Mouse (Mus musculus) ovary, postnatal 10 days (tissue): ENCODE data around the gene Olfr1124.
"Not testable (repeated sequence)": the region's sequence is repeated elsewhere in the genome, so short reads cannot be mapped to it uniquely, and the experiment has no call there.

Source experiments
- DNase-seq: peaks from one replicate; pipeline ENCODE4 v3.0.0; 2022; ENCODE audit warnings: low spot score

Gene Olfr1124

DNA sequence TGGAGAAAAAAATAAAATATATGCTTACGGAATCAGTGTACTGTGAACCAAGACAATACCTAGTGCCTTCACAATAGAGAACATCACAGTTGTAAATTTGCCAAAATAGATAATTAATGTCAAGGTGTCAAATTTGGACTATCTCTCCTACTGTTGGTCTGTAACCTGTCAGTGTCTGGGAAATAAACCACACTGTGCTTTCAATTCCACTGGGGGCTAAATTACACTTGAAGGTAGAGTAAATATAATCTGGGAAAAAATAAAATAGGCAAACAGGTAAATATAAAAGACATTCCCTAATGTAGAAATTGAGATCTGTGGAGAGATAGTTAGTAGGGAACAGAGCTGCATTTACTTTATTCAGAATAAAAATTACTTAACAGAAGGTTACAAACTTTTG, at the start of gene Olfr1124:
Gene Olfr1124, plus strand, starts transcription at position 301 of the 400 bp plus-strand sequence.
- no peak for DNase-seq

DNA sequence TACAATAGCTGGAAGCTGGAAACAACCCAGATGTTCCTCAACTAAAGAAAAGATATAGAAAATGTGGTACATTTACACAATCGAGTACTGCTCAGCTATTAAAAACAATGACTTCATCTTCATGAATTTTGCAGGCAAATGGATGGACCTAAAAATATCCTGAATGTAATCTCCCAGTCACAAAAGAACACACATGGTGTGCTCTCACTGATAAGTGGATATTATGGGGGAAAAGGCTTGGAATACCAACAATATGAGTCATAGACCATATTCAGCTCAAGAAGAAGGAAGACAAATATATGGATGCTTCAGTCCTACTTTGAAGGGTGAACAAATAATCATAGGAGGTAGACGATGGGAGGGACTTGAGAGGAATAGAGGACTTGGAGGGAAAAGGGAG, 46.1 kb upstream of the Olfr1124 start:
- DNase-seq, result no peak

- no peak for DNase-seq
Measured at GRCm38 (mm10) chr2:87385549-87385948, 44.5 kb upstream of the Olfr1124 start, which contains the start of gene Olfr1122. Olfr1122 (plus strand) TSS chr2:87385849.

DNA sequence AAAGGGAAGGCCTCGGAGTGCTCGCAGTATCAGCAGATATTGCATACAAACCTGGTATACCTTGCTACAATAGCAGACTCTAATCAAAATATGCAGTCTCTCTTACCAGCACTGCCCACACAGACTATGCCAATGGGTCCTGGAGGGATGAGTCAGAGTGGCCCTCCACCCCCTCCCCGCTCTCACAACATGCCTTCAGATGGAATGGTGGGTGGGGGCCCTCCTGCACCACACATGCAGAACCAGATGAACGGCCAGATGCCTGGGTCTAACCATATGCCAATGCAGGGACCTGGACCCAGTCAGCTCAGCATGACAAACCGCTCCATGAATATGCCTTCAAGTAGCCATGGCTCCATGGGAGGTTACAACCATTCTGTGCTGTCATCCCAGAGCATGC, 36.5 kb upstream of the Olfr1124 start:
- not testable (repeated sequence) for DNase-seq

GRCm38 (mm10) chr2:87394686-87395085, 35.4 kb upstream of the Olfr1124 start:
- DNase-seq, result not testable (repeated sequence)

- no peak for DNase-seq
Measured at GRCm38 (mm10) chr2:87416335-87416734, 13.7 kb upstream of the Olfr1124 start, which contains the start of gene Olfr1123. Olfr1123 (plus strand) TSS chr2:87416635.

GRCm38 (mm10) chr2:87437731-87438130, 7.7 kb downstream of the Olfr1124 start:
- DNase-seq, result no peak

DNA sequence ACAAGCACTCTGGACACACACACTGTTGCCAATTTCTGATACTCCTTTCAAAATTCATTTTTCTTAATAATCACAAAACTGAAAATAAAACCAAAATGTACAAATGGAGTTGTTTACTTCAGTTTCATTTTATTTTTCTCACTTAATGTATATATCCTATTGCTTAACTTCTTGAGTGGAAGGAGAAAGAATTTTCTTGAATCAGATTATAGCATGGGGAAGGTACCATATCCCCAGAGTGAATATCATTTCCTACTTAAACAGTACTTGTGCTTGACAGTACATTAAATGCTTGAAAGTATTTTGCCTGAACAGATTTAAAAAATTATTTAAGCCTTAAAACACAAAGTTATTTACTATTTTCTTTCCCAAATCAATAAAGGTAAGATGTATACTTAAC, 23.6 kb downstream of the Olfr1124 start, which contains the start of gene Olfr1126:
Gene Olfr1126, plus strand, starts transcription at position 301 of the 400 bp plus-strand sequence.
- DNase-seq, result no peak

- no peak for DNase-seq
Measured at GRCm38 (mm10) chr2:87461769-87462168, 31.7 kb downstream of the Olfr1124 start.

DNA sequence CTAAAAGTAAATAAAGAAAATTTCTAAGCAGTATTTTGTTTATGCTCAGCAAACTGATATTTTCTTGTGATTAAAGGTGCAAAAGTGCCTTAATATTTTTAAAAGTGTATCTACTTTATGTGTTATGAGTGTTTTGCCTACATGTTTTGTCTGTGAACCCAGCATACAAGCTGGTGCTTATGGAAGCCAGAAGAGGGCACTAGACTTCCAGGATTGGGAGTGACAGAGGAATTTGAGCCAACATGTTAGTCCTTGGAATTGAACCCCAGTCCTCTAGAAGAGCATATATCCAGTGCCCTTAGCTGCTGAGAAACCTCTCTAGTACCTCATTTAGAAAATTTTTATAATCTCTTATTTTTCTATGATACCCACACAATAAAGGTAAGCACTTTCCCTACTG, 50.1 kb downstream of the Olfr1124 start:
- DNase-seq, result no peak

DNA sequence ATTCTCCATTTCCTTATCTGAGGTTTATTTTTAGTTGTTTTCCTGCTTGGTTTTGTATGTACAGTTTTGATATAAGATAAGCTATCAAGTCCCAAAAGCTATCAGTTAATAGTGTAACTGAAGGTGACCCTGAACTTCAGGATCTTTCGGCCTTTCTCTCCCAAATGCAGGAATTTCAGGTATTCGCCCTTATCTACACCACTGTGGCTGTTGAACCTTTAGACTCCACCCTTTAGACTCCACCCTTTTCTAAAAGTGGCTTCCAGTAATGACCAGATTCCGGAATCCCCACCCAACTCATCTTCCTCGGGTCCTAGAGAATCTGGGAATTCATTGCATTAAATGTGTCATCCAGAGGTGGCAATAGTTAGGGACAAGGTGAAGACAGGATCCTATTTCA, 51.1 kb downstream of the Olfr1124 start:
- no peak for DNase-seq

- DNase-seq, result no peak
Measured at GRCm38 (mm10) chr2:87482276-87482675, 52.2 kb downstream of the Olfr1124 start.
